Mouse (Mus musculus) CH12.LX (cell line): Measurements from ENCODE around the gene Srsf10.
A peak's percentile ranks its signal among the peaks of the same experiment; 100 is the strongest.

Source experiments
- CHD1 ChIP-seq: IDR thresholded peaks from 2 replicates; pipeline ENCODE4 v1.6.1; 2012; ENCODE audit warnings: low read depth, low read length, improper control_type of control experiment, inconsistent platforms
- CTCF ChIP-seq, 2 experiments: IDR thresholded peaks in 1 of 2; conservative IDR thresholded peaks in 1 of 2; 2 replicates each; pipeline ENCODE4 v1.5.1; 2011 to 2012; ENCODE audit warnings: low read depth in 2 of 2, low read length in 2 of 2, improper control_type of control experiment in 1 of 2, inconsistent platforms in 1 of 2, mild to moderate bottlenecking in 1 of 2, moderate library complexity in 1 of 2
- E2F4 ChIP-seq: IDR thresholded peaks from 2 replicates; pipeline ENCODE4 v1.6.1; 2011; ENCODE audit warnings: low read depth, low read length, improper control_type of control experiment; ENCODE audit not compliant: insufficient replicate concordance
- JUND ChIP-seq: conservative IDR thresholded peaks from 2 replicates; pipeline ENCODE4 v1.6.1; 2011; ENCODE audit warnings: low read depth, low read length, improper control_type of control experiment
- KAT2A ChIP-seq: IDR thresholded peaks from 2 replicates; pipeline ENCODE4 v1.6.1; 2012; ENCODE audit warnings: low read length, improper control_type of control experiment, inconsistent platforms; ENCODE audit not compliant: insufficient replicate concordance
- NELFE ChIP-seq: IDR thresholded peaks from 2 replicates; pipeline ENCODE4 v1.6.1; 2011; ENCODE audit warnings: low read depth, low read length, improper control_type of control experiment
- POLR2A ChIP-seq: IDR thresholded peaks from 2 replicates; pipeline ENCODE4 v1.6.1; 2011; ENCODE audit warnings: low read depth, mild to moderate bottlenecking, improper control_type of control experiment, low read length
- POLR2AphosphoS2 ChIP-seq: IDR thresholded peaks from 2 replicates; pipeline ENCODE4 v1.6.1; 2011; ENCODE audit warnings: low read depth, low read length, improper control_type of control experiment
- TBP ChIP-seq: conservative IDR thresholded peaks from 2 replicates; pipeline ENCODE4 v1.6.1; 2011; ENCODE audit warnings: low read depth, low read length, improper control_type of control experiment
- USF1 ChIP-seq: IDR thresholded peaks from 2 replicates; pipeline ENCODE4 v1.6.1; 2014; ENCODE audit warnings: low read depth, mild to moderate bottlenecking, inconsistent platforms, low read length, improper control_type of control experiment
- USF2 ChIP-seq: conservative IDR thresholded peaks from 2 replicates; pipeline ENCODE4 v1.6.1; 2011; ENCODE audit warnings: low read depth, low read length, improper control_type of control experiment
- ZC3H11A ChIP-seq: IDR thresholded peaks from 2 replicates; pipeline ENCODE4 v1.6.1; 2012; ENCODE audit warnings: low read depth, mild to moderate bottlenecking, inconsistent platforms, low read length, improper control_type of control experiment
- ZMIZ1 ChIP-seq: IDR thresholded peaks from 2 replicates; pipeline ENCODE4 v1.6.1; 2012; ENCODE audit warnings: low read depth, mild to moderate bottlenecking, inconsistent platforms, low read length, improper control_type of control experiment

- TF ChIP-seq TBP = no peak
- TF ChIP-seq USF2 = no peak
- TF ChIP-seq KAT2A = no peak
- TF ChIP-seq POLR2AphosphoS2 = no peak
- TF ChIP-seq CTCF (conservative IDR thresholded peaks at IDR 0.05 in 1 of 2, IDR thresholded peaks at IDR 0.05 in 1 of 2; ENCODE audit: low read depth in 2 of 2, low read length in 2 of 2) = peak in 1 of 2 experiments; percentile 37; a peak in 2 of 4 replicates
- no peak for TF ChIP-seq CHD1
- no peak for TF ChIP-seq USF1
- no peak for TF ChIP-seq POLR2A
- TF ChIP-seq ZC3H11A = no peak
- TF ChIP-seq NELFE = no peak
- TF ChIP-seq JUND = no peak
- no peak for TF ChIP-seq E2F4
- TF ChIP-seq ZMIZ1 = no peak
Observed at GRCm38 (mm10) chr4:135823298-135823697, 32.2 kb upstream of the Srsf10 start.
